In the genomic region with DNA sequence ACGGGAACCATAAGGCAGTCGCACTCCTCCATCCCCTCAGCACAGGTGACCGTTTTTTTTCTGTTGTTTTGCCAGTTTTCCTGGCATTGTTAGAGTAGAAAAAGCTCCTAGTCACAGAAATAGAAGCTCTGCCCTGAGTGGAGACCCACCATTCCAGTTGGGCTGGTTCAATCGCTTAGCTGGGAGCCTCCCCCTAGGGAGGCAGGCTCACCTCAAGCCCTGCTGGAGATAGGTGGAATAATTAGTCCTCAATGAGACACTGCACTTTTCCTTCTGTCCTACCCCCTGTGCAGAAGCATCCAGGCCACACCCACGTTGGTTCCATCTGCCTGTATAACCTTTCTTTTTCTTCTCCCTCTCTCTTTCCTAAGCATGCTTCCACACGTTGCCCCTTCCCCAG, we compare ENCODE assay signal across 20 mouse cellular contexts. TPM values are rescaled to one million over a fixed set of nuclear protein-coding genes. Genes with fewer than 3 reads are reported as not detected.
A peak's percentile ranks its signal among the peaks of the same experiment; 100 is the strongest.
DNase-seq lines count a peak whose midpoint lies in the region; ATAC-seq lines count a peak whose summit lies in the region.
"Had no signal": no experiment of that assay in that cellular context is flagged by ENCODE, and none has a peak within 500 bp of the region (broad histone marks: within the 10 kb centered on the region; RNA-seq: fewer than 3 reads in every experiment).

No protein-coding gene starts in this region.

- H3K4me1 ChIP-seq in lung, embryonic 15.5 days = peaks cover 16% of the 10 kb centered on the region
- H3K4me1 ChIP-seq in embryonic facial prominence, embryonic 13.5 days = peaks cover 13% of the 10 kb centered on the region
- peaks cover 12% of the 10 kb centered on the region for H3K4me1 ChIP-seq in stomach, embryonic 14.5 days (ENCODE audit: control insufficient read depth, insufficient read depth, low read length)
- no peaks in the 10 kb centered on the region for H3K4me1 ChIP-seq in midbrain, embryonic 14.5 days (ENCODE audit: control insufficient read depth, insufficient read depth, low read length)

- no peak overlapping the region for H3K4me3 ChIP-seq in lung, embryonic 15.5 days
- H3K4me3 ChIP-seq in embryonic facial prominence, embryonic 13.5 days = no peak overlapping the region
- no peak overlapping the region for H3K4me3 ChIP-seq in stomach, embryonic 14.5 days (ENCODE audit: low read depth, low read length)
- H3K4me3 ChIP-seq in midbrain, embryonic 14.5 days (replicated peaks; ENCODE audit: low read depth, low read length) = no peak overlapping the region
- H3K4me3 ChIP-seq: forebrain, embryonic 15.5 days; heart, embryonic 12.5 days; limb, embryonic 12.5 days; liver, embryonic 15.5 days; megakaryocyte, embryonic 14.5 days had no signal

- H3K27me3 ChIP-seq in lung, embryonic 15.5 days = no peaks in the 10 kb centered on the region
- no peaks in the 10 kb centered on the region for H3K27me3 ChIP-seq in embryonic facial prominence, embryonic 13.5 days
- no peaks in the 10 kb centered on the region for H3K27me3 ChIP-seq in stomach, embryonic 14.5 days (ENCODE audit: control insufficient read depth, insufficient read depth, low read length)
- no peaks in the 10 kb centered on the region for H3K27me3 ChIP-seq in midbrain, embryonic 14.5 days (ENCODE audit: control insufficient read depth, insufficient read depth, low read length)
- H3K27me3 ChIP-seq: forebrain, embryonic 15.5 days; heart, embryonic 12.5 days; limb, embryonic 12.5 days; liver, embryonic 15.5 days; megakaryocyte, embryonic 14.5 days; Patski had no signal

- H3K9me3 ChIP-seq in lung, embryonic 15.5 days = no peaks in the 10 kb centered on the region
- no peaks in the 10 kb centered on the region for H3K9me3 ChIP-seq in embryonic facial prominence, embryonic 13.5 days
- H3K9me3 ChIP-seq in stomach, embryonic 14.5 days (ENCODE audit: control insufficient read depth, low read depth, low read length) = no peaks in the 10 kb centered on the region
- H3K9me3 ChIP-seq in midbrain, embryonic 14.5 days (ENCODE audit: control insufficient read depth, low read length) = no peaks in the 10 kb centered on the region
- H3K9me3 ChIP-seq: forebrain, embryonic 15.5 days; heart, embryonic 12.5 days; limb, embryonic 12.5 days; liver, embryonic 15.5 days had no signal

- no peaks in the 10 kb centered on the region for H3K36me3 ChIP-seq in lung, embryonic 15.5 days
- H3K36me3 ChIP-seq in embryonic facial prominence, embryonic 13.5 days = no peaks in the 10 kb centered on the region
- H3K36me3 ChIP-seq in stomach, embryonic 14.5 days (ENCODE audit: control insufficient read depth, insufficient read depth, low read length) = no peaks in the 10 kb centered on the region
- H3K36me3 ChIP-seq in midbrain, embryonic 14.5 days (ENCODE audit: control insufficient read depth, insufficient read depth, low read length) = no peaks in the 10 kb centered on the region
- H3K36me3 ChIP-seq: forebrain, embryonic 15.5 days; heart, embryonic 12.5 days; limb, embryonic 12.5 days; liver, embryonic 15.5 days had no signal

- DNase-seq in lung, postnatal 14 days = no peak
- DNase-seq in R1 (ENCODE audit: low read depth, low spot score) (peak; percentile 74), MN1 (ENCODE audit: low spot score) (no peak)
- no peak for DNase-seq in midbrain, embryonic 14.5 days
- DNase-seq: adrenal gland, adult 2 months; cerebellum, adult 11 months; cerebellum, postnatal 36 days; kidney, adult 11 months had no signal

- H3K9ac ChIP-seq in lung, embryonic 15.5 days = no peak overlapping the region
- no peak overlapping the region for H3K9ac ChIP-seq in embryonic facial prominence, embryonic 13.5 days
- no peak overlapping the region for H3K9ac ChIP-seq in stomach, embryonic 14.5 days (replicated peaks; ENCODE audit: low read depth, low read length)
- H3K9ac ChIP-seq in midbrain, embryonic 14.5 days (replicated peaks; ENCODE audit: low read length) = no peak overlapping the region
- H3K9ac ChIP-seq: forebrain, embryonic 15.5 days; heart, embryonic 12.5 days; limb, embryonic 12.5 days; liver, embryonic 15.5 days had no signal

- peak; percentile 30; the same call in 1 of the 2 replicates for ATAC-seq in lung, embryonic 15.5 days (ENCODE audit: borderline replicate concordance, extremely low read depth, low FRiP score, low TSS enrichment)
- peak; percentile 74 for ATAC-seq in embryonic facial prominence, embryonic 13.5 days (ENCODE audit: insufficient number of reproducible peaks, insufficient read depth, low FRiP score, low TSS enrichment, low read depth)
- ATAC-seq in stomach, embryonic 14.5 days (ENCODE audit: insufficient number of reproducible peaks, insufficient read depth, low FRiP score, low read depth) = peak; percentile 78
- no peak for ATAC-seq in midbrain, embryonic 14.5 days (ENCODE audit: low FRiP score, low TSS enrichment)
- ATAC-seq: CD4-positive, CD25-positive, alpha-beta regulatory T cell, adult 4 months; forebrain, embryonic 15.5 days; Patski had no signal

- H3K4me2 ChIP-seq in lung, embryonic 15.5 days = no peak overlapping the region
- no peak overlapping the region for H3K4me2 ChIP-seq in embryonic facial prominence, embryonic 13.5 days
- H3K4me2 ChIP-seq in stomach, embryonic 14.5 days (replicated peaks; ENCODE audit: low read depth, low read length) = no peak overlapping the region
- no peak overlapping the region for H3K4me2 ChIP-seq in midbrain, embryonic 14.5 days (ENCODE audit: low read length)
- H3K4me2 ChIP-seq: forebrain, embryonic 15.5 days; heart, embryonic 12.5 days; limb, embryonic 12.5 days; liver, embryonic 15.5 days had no signal

- peak overlapping the region; percentile 97 for H3K27ac ChIP-seq in lung, embryonic 15.5 days
- peak overlapping the region; percentile 64 for H3K27ac ChIP-seq in embryonic facial prominence, embryonic 13.5 days
- H3K27ac ChIP-seq in stomach, embryonic 14.5 days (ENCODE audit: low read length) = no peak overlapping the region
- no peak overlapping the region for H3K27ac ChIP-seq in midbrain, embryonic 14.5 days (replicated peaks; ENCODE audit: low read depth, low read length)
- H3K27ac ChIP-seq: forebrain, embryonic 15.5 days; limb, embryonic 12.5 days; liver, embryonic 15.5 days had no signal

- 30% methylated on average over 6 of the region's 6 CpGs for WGBS in lung, embryonic 15.5 days
- 29% methylated on average over 6 of the region's 6 CpGs for WGBS in embryonic facial prominence, embryonic 13.5 days
- WGBS in stomach, embryonic 14.5 days = 40% methylated on average over 6 of the region's 6 CpGs
- 43% methylated on average over 6 of the region's 6 CpGs for WGBS in midbrain, embryonic 14.5 days

RNA-seq across cellular contexts. Expression of a gene that starts 23.8 kb away (rescaled TPM):
- not detected in 2 replicates for polyA plus RNA-seq in lung, embryonic 15.5 days (2015; fragmentation: Nextera tagmentation; extraction: Ambion mirVana)
- polyA plus RNA-seq in embryonic facial prominence, embryonic 13.5 days (2015; fragmentation: Nextera tagmentation; extraction: Ambion mirVana) = not detected in 2 replicates
- polyA plus RNA-seq in stomach, embryonic 14.5 days (2014; fragmentation: Nextera tagmentation; extraction: Ambion mirVana) = not detected in 2 replicates
- polyA plus RNA-seq in midbrain, embryonic 14.5 days (2014; fragmentation: Nextera tagmentation; extraction: Ambion mirVana) = not detected in 2 replicates
- polyA plus RNA-seq: adrenal gland, adult 2 months; CD4-positive, CD25-positive, alpha-beta regulatory T cell, adult 4 months; forebrain, embryonic 15.5 days; heart, embryonic 12.5 days; limb, embryonic 12.5 days; liver, embryonic 15.5 days; neural tube, embryonic 14.5 days; Patski had no signal

RNA-seq across cellular contexts. Expression of a gene that starts 23.9 kb away (rescaled TPM):
- polyA plus RNA-seq in lung, embryonic 15.5 days (2015; fragmentation: Nextera tagmentation; extraction: Ambion mirVana) = 0.17 TPM in 1 of 2 replicates, not detected in the other
- polyA plus RNA-seq in embryonic facial prominence, embryonic 13.5 days (2015; fragmentation: Nextera tagmentation; extraction: Ambion mirVana) = not detected in 2 replicates
- polyA plus RNA-seq in stomach, embryonic 14.5 days (2014; fragmentation: Nextera tagmentation; extraction: Ambion mirVana) = not detected in 2 replicates
- polyA plus RNA-seq in midbrain, embryonic 14.5 days (2014; fragmentation: Nextera tagmentation; extraction: Ambion mirVana) = not detected in 2 replicates
- polyA plus RNA-seq: heart, embryonic 12.5 days; hindbrain, embryonic 11.5 days; limb, embryonic 12.5 days; liver, embryonic 15.5 days; neural tube, embryonic 14.5 days; Patski had no signal

Comparison
In these comparisons a context has a peak if more than half of its experiments do, and no peak if none do; other contexts are left out.
1. H3K27ac ChIP-seq: peak in lung, embryonic 15.5 days (single experiment) and embryonic facial prominence, embryonic 13.5 days (single experiment); none in stomach, embryonic 14.5 days (single experiment) and midbrain, embryonic 14.5 days (single experiment).